Mouse (Mus musculus) gastrocnemius, postnatal 4 days (tissue): ENCODE results near the gene Tlnrd1. TPM values are rescaled to one million over a fixed set of nuclear protein-coding genes. Genes with fewer than 3 reads are reported as not detected.

Source experiments
- DNase-seq, 2 experiments: peaks; one replicate each; pipeline ENCODE4 v3.0.0; 2021 to 2022; ENCODE audit warnings: low spot score in 2 of 2, mixed read lengths in 2 of 2
- total RNA-seq, 2 experiments: library from RNA; stranded (reverse); gene quantifications; 2 replicates each; pipeline ENCODE4 v1.2.3; 2021

Tlnrd1 gene
- total RNA-seq, 2 experiments from 2014 or later: 16.3 to 17.4 TPM

DNA sequence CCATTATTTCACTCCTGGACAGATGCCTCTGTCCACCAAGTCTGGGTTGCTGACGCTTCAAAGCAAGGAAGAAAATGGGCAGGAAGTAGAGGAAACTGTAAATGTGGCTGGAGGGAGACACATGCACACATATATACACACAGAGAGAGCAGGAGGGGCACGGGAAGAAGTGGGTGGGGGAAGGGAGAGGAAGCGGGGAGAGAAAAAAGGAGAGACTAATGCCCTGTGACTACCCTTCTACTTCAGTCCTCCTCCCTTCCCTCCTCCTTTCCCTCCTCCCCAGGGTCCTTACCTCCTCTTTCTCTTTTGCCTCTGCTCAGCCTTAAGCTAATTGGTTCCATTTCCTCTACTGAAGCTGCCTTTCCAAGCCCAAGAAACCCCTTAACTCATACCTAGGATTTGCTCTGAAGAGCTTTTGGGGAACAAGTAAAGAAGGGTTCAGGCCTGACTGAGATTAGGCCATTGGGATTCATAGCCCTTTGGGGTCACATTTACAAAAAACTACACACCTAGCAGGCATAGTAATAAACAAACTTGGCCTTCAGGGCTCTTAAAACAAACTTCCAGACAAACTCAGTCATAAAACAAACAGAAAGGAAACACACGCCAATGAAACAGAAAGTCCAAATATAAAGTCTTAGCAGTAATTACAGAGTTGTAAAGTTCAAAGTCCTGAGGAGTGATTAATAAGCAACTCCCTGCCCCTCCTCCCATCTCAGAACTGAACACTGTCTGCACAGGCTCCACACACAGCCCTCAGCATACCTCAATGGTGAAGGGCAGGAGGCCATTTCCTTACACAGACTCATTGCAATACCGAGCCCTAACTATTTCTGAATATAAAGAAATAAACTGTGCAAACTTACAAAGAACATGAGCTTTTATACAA, 36.7 kb downstream of the Tlnrd1 start:
- DNase-seq: no peak

DNA sequence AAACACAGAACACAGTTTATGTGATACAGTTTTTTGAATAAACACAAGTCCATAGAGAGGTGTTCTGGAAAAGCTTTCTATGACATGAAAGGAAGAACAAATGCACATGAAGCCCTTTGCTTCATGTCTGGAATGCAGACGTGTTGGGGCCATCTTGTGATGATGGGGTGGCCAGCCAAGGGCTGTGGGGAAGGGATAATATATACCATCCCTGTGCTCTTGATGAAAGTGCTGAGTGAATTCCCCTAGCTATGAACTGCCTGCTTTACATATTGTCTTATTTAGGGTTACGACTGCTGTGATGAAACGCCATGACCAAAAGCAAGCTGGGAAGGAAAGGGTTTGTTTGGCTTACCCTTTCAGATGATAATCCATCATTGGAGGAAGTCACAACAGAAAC, 39.3 kb downstream of the Tlnrd1 start:
- no peak for DNase-seq

DNA sequence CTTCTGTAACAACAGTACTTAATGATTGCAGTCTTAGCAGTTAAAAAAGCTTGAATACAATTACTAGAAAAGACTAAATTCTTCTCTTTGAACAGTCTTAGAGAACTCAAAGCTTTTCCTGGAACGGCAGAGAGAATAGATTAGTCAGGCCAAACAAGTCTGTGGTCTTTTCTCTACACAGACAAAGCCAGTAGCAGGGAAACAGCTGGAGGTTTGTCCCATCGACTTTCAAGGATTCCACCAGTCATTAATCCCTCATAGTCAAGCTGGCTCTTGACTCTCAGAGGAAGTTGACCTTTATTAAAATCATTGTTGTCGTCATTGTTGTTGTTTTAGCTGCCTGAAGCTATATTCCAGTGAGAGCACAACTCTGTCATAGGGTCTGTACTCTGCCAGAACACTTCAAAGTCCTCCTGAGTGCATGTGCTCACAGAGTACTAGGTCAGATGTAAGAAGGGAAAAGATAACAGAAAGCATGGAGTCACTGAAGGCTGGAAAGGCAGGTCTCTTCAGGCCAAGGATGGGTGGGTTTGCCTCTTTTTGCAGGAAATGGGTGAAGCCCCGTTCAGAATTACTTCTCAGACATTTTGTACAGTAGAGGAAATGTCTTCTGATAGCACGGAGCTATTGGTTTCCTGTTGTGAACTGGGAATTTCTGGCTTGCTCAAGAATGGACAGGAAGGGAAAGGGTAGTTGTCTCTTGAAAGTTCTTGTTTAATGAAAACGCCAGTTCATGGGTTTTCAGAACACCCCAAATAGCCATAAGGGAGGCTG, 41.4 kb downstream of the Tlnrd1 start:
- DNase-seq: no peak

DNA sequence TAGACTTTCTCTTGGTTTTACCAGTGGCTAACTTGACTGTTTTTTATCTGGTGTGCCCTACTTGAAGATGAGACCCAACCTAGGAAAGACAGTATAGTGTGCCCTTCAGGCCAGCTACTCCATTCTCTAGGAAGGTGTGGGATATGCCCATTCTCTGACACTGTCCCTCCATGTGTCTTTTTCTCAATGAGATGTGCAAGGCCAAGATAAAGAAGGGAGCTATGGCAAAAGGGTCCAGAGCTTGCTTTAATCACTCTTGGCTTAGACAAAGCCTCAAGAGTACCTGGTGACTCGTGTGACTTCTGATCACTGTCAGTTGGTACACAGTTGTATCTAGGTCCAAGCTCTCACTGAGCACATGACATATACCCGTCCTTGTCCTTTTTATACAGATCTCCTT, 44.0 kb downstream of the Tlnrd1 start:
- DNase-seq: no peak

DNA sequence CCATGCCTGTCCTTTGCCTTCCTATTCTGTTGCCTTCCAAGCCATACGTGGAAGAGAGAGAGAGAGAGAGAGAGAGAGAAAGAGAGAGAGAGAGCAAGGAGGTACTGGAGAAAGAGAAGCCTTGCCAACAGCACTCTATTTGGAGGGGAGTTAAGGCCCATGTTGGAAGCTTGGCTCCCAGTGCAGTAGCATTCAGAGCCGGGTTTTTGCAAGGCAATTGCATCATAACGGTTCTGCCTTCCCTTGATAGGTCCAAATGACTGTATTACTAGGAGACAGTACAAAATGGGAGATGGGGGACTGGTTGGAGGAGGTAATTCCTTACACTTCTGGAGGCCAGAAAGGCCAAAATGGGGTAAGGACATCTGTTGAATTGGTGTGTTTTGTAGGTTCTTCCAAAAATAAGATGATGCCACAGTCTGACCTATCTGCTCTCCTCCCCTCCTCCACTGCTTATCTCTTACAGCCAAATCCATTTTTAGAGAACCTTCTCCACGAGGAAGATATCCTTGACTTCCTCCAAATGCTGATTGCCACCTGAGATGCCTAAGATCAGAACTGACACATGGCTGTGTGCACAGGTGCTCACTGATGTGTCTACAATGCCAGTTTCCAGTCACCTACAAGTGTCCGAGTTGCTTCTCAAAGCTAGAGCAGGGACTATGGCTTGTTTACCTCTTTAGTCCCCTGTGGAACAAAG, 45.4 kb downstream of the Tlnrd1 start:
- no peak for DNase-seq

Other genes with a start within 250 kb of the Tlnrd1 start
- gene Il16, start 138.6 kb downstream of the Tlnrd1 start, total RNA-seq: 10 to 100 TPM in 1 of 2 experiments, 1 to 10 TPM in 1; 9.1 to 10.5 TPM
- not detected for gene Cfap161, start 89.4 kb downstream of the Tlnrd1 start, total RNA-seq
- 10 to 100 TPM; 58.3 to 60.0 TPM for gene Mesd, start 161 bp upstream of the Tlnrd1 start, total RNA-seq
- under 1 TPM; 0.62 to 0.69 TPM for gene Cemip, start 202.2 kb upstream of the Tlnrd1 start, total RNA-seq